Mouse (Mus musculus) urinary bladder, adult 18-20 months (tissue): ENCODE measurements around the gene Ldhal6b.

Experiments used
- DNase-seq, 2 experiments: peaks; one replicate each; pipeline ENCODE4 v3.0.0; 2022; ENCODE audit warnings: low spot score in 2 of 2, mixed read lengths in 2 of 2

The Ldhal6b gene

DNA sequence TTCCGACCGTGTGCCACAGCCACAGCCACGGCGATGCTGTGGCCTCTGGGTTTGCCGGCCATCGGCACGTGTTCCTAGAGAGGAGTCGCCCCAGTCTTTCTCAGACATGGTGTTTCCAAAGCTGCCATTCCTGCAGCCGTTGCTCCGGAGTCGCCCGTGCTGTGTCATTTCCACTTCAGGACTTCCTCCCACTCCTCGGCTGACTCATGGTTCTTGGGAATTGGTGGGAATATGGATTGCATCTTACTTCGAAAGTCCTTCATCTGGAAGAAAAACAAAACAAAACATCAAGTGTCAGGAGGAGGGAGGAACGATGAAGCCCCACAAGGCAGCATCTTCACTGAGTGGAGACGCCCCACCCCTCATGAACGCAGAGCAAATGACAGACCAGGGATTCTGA is 7.4 kb downstream of the Ldhal6b start:
- DNase-seq: no peak

DNA sequence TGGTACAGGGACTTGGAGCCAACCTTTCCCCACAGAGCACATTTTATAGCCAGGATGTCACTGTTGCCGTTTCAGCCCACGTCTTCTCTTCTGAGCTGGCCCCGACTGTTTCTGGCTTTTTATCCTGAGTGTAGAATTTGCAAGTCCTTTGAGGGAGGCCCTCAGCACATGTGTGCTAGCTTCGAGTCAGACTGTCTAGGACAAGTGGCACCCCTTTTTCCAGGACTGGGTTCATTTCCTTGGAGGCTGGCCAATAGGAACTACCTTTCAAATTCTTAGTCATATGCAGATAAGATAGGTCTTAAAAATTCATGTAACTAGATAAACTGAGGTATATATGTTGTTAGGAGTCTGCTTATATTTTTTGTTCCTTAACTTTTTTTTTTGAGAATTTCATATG is 8.2 kb downstream of the Ldhal6b start:
- no peak for DNase-seq

DNA sequence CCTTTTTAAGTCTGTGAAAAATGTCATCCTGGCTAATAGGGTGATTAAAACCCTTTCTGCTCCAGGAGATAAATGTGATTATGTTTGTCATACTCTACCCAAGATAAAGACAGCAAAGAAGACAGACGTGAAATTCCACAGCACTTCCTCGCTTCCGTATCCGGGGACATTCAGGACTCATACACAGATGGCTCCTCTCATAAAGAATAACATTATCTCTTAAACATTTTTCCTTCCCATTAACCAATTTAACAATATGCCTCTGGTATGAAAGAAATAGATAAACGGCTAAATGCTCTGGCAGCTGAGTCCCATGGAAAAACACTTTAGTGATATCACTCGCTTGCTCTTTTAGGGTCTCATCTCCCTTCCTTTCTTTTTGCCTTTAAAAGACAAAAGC is 11.5 kb downstream of the Ldhal6b start:
- DNase-seq: no peak

DNA sequence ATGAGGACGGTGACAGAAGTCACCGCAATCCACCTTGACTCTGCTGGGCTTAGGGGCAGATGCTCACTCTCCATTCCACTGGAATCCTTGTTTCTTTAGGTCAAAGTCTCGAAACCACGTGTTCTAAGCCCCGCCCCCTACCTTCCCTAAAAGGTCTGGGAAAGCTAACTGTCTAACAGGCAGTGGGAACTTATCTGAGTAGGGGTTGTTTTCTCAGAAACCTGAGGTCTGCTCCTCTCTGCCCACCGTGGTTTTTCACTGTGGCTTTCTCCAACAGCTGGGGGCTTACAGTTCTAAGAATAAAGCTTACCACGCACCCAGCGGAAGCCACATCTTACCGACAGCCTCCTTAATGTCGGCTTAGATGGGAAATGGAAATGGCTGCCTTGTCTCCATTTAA is 12.0 kb downstream of the Ldhal6b start:
- DNase-seq: no peak

DNA sequence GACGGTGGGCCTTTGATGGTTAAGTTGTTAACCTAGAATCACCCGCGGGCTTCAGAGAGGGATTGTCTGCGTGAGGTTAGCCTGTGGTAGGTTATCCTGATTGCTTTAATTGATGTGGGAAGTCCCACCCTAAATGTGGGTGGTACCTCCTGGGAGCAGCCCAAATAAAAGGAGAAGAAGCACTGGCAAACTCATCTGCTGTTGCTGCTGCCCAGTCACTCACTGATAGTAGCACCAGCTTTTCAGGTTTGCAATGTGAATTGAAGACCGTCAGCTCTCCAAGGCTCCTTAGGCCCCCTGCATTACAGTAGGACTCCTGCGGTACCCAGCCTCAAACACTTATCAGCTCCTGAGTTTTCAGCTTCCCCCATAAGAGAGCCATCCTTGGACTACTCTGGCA is 14.7 kb downstream of the Ldhal6b start:
- no peak for DNase-seq

DNA sequence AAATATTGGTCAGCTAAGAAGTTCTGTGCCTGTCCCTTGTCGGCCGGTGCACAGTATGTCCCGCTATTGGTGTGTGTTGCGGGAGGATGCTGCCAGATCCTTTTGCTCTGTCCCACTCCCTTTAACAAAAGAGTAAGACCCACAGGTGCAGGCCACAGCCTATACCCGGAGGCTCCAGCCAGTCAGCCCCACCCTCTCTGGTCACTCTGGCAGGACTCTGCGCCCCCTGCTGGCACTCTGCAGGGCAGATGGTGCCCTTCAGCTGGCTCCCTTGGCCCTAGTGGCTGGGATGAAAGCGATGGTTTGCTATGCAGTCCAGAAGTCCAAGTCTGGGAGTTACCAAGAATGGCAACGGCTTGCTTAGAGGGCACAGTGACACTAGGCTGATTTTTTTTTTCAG is 15.9 kb downstream of the Ldhal6b start:
- DNase-seq: peak; percentile 71 to 77

DNA sequence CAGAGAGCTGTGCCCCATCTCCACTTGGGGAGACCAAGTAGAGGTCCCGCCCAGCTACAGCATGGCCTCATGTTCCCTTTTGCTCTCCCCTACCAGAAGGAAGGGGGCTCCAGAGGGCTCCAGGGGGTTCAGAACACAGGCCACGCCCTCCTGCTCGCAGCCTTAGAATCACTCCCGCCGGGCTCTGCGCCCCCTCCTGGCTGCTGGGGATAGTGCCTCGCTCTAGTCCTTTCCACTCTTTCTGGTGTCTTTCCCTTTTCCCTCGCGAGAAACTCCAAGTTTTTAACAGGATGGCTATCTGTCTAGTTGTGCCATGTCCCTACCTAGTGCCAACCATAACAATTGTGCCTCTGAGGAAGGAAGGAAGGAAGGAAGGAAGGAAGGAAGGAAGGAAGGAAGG is 16.5 kb downstream of the Ldhal6b start:
- DNase-seq: peak in 1 of 2 experiments; percentile 71

DNA sequence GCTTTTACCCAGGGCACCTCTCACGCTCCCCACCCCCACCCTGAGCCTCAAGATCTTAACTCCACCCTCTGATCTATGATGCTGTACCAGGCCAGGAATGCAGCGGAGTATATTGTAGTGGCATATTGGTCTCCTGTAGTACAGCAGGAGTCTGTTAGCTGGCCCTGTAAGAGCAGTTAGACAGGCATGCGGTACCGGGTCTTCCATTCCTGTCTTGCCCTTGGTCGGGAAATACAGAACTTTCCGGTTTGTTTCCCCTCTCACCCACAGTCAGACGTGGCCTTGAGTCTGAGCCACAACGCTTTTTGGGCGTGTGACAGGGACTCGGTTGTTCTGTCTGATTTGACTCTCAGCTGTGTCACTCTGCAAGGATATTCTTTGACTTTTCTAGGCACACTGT is 17.3 kb downstream of the Ldhal6b start:
- peak; percentile 10 to 50 for DNase-seq

DNA sequence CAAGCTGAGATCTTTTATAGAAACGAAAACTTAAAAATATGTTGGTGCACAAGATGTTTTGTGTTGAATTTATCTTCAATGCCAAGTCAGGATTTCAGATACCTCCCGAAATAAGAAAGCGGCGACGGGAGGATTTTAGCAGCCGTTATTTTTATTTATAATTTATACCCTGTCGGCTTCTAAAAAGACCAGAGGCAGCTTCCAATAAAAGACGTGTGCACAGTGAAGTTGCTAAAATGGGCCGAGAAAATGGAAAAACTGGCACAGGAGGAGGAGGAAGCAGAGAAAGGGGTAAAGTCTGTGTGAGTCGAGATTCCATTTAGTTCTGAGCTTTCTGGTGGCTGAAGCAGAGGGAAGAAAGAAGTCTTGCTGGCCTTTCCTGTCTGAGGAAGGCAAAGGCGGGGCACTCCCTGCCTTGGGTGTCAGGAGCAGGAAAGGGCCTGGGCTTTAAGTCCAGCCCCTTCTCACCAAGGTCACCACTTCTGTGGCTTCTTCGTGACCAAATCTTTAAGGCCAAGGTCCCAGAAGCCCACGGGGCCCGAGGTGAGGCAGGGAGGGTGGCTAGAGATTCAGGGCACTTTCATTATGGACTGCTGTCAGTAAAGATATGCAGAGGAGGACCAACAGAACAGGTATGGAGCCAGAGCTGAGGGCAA is 18.0 kb downstream of the Ldhal6b start:
- DNase-seq: peak in 1 of 2 experiments; percentile 11

DNA sequence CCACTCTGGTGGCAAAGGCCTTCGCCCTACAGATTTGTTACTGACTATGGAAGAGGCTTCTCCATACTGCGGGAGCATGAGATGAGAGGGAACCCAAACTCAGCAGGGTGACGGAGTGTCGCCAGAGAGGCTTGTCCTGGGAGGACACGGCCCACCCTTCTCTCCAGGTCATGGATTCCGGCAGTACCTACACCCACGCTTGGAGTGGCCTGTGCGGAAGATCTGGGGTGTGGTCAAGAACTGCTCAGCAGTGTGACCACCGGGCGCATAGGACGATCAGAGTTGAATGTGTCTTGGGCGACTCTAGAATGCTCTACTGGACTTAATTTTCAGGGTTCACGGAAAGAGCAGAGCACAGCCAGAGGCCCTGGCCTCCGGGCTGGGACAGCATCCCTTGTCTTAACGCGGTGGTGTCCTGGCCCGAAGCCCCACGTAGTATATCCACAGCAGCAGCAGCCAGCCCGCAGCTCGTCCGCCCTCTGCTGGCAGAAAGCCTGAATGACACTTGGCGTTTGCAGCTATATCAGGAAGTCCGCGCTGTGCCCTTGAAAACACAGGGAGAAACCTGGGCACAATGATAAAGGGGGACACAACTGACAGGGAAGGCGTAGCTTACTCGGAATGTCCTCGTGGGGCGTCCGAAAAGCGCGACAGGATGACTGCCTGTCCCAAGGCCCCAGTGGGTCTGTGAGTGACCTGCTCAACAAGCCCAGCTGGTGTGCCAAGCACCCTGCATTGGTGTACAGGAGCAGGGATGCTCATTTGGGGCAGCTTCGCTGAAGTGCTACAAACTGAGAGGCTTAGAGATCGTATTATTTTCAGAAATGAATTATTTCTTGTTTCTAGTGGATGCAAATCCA is 21.2 kb downstream of the Ldhal6b start:
- peak; percentile 68 to 76 for DNase-seq

DNA sequence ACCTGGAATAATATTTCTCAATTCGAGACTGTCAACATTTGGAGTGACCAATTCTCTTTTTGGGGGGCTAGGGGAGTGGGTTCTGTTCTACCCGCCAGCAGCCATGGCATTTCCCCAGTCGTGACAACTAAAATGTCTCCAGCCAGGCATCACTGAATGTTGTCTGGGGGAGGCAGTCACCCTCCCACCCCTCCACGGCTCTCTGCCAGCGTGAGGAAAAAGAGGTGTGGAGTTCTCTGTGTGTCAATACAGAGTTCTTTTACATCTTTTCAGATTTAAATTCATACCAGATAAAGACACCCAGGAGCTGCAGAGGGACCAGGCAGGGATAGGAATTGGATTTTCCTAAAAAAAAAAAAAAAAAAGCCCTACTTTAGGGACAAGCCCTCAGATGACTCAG is 22.4 kb downstream of the Ldhal6b start:
- no peak for DNase-seq

DNA sequence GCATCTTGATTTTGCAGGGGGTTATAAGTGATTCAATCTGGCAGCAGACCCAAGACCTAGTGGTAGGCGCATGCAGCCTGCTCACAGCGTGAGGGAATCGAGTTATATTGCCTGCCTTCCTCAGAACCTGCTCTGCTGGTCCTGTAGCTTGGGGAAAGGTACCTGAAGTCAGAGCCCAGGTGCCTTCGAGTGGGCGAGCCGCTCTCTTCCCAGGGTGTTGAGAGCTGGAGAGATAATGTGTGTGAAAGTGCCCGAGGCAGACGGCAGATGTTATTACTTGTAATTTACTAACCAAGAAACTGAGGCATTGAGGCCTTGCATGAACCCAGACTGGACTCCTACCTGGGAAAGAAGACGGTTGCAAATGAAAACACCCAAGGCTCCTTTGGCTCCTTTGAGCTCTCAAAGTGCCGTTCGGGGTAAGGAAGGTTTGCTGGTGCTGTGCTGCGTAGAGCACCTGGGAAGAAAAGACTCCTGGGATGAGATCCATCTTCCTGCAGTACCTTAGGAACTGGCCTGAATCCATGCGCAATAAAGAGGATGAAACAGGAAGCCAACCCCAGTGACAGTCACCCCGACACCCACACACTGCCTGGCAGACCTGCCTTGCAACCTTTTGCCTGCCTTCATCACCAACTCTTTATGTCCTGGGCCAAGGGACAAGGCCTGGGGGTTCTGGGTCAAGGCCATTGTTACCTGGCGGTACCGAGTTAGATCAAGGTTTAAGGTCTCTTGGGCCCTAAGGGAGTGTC is 22.9 kb downstream of the Ldhal6b start:
- peak in 1 of 2 experiments; percentile 9 for DNase-seq

DNA sequence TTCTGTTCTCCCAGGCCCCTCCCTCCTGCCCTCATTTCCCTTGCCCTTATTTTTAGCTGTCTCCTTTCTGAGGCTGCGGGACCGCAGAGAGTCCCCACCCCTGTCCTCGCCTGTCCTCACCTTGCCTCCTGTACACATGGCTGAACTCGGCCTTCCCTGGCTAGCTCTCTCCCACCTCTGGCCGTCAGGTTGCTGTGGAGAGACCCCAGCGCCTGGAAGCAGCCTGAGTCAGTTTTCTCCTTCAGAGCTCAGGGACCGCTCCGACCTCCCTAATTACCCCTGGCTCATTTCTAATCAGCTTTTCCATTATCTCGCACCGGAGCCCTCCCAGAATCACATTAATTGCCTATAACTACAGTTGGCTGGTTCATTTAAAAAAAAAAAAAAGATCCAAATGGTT is 27.9 kb downstream of the Ldhal6b start:
- no peak for DNase-seq

DNA sequence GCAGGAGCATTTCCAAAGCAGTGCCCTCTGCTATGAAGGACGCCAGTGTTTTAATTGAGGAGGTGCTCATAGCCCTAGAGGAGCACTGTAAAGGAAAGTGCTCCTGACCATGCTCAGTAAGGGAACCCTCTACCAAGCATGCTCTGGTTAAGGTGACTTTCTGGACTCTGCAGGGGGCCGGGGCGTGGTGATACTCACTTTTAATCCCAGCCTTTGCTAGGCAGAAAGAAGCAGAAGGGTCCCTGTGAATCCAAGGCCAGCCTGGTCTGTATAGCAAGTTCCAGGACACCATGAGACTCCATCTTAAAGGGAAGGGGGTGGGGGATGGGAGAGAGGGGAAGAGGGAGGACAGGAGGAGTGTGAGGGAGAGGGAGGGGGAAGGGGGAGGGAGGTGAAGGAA is 30.2 kb downstream of the Ldhal6b start:
- DNase-seq: no peak

DNA sequence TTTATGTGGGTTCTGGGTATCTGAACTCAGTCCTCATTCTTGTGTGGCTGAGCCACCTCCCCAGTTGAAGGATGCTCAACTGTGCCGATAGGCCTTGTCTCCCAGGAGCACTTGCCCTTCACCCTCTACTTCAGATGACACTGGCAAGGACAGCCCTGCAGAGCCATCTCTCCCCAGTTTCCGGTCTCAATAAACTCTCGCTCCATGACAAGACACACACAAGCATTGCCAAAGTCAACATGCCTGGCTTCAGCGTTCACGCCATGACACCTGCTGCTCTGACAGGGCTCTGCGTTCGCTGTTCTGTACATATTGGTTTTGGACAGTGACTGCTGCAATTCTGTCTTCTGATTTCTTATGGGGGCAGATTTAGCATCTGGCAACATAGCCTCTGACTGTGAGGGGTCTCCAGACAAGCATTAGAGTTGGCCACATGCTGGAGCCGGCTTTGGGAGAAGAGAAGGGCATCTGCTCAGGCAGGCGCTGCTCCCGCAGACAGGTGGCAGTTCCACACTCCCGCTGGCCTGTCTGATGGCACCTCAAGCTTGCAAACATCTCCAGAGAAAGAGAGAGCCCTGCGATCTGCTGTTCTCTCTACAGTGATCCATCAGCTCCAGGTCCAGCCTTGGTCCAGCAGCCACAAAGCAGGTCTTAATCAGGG is 31.6 kb downstream of the Ldhal6b start:
- DNase-seq: no peak

DNA sequence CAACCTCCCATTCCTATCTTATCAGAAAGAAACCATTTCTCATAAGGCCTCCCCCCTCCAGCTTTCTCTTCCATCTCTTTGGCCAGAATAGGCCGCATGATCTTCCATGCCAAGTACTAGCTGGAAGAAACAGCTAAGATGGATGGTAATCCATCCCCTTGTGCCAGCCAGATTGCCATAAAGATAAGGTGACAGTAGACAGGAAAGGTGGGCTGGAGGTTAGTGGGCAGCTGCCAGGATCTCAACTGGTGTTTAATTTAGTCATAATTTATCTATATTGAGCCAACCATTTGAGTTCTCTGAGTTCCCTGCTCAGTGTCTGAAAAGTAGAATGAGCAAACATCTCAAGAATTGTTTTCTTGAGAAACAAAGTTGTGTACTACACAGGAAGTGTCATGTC is 32.9 kb downstream of the Ldhal6b start:
- no peak for DNase-seq

DNA sequence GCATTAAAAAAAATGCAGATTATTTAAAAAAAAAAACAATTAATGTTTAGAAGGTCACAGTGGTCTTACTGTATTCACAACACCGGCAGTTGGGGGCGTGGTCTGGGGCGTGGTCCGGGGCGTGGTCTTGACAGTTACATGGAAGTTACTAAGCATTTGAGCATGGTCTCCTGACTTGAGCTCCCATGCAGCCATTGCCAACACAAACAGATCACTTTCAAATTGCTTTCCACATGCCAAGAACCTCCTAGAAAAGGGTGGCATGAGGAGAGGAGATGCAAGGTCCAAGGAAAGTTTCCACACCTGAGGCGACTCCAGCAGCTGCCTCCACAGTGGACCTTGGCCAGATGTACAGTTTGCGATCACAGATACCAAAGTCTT is 40.6 kb downstream of the Ldhal6b start:
- DNase-seq: no peak

DNA sequence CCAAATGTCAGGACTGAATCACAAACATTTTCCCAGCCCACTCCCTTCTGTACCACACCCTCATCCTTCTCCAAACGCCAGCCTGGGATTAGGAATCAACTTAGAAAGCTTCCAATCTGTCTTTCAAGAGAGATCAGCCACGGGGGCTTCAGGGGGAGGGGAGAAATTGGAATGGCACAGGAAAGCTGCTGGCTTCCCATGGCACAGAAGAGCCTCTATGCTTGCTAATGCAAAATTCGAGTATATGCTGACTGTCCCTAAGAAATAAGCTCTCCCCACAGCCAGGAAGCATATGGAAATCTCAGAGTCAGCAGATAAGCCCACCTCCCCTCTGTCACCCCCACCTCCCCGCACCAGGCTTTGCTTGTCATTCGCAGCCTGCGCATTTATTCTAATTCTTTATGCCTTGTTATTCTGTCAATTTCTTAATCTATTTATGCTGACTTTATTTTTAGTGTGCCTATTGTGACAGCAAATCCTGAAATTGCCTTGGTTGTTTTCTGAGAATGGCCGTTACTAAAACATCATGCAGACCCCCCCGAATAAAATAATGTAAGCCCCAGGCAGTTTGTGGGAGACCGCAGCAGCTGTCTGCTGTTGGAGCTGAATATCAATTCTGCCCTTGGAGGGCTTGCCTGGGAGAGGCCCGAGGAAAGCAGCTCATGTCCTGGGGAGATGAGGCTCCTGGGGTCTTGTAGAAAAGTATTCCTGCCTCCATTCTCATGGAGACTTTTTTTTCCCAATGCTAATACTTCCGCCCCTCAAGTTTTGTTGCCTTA is 41.2 kb downstream of the Ldhal6b start:
- DNase-seq: no peak

DNA sequence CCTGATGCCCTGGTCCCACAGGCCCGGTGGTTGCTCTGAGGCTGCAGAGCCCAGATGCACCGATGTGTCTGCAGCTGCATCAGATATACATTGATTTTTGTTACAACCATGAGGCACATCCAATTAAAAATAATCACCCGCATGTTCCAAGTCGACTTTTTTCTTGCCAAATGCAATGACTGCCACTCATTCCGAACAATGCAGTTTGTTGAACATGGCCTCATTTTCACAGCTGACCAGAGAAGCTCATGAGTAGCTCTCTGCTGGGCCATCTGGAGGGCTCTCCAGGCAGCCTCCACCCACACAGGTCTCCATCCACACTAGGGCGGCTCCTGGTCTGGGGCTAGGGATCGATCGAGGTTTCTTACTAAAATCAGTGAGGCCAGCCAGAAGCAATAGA is 45.6 kb downstream of the Ldhal6b start:
- no peak for DNase-seq

DNA sequence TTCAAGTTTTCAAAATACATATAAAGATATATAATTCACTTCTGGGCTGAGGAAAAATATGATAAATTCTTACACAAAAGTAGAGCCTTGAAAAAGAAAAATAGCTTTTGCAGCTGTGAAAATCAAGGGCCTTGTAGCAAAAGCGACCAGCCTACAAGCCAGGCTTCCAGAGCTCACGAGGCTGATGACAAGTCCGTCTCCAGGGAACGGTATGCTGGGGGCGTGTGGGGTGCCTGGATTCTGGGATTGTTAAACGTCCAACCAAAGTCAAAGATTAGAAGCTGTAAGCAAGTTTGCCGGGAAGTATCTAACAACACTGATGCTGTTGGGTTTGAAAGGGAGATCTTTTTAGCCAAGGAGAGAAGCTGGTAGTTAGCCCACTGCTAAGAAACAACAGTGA is 47.0 kb downstream of the Ldhal6b start:
- no peak for DNase-seq

DNA sequence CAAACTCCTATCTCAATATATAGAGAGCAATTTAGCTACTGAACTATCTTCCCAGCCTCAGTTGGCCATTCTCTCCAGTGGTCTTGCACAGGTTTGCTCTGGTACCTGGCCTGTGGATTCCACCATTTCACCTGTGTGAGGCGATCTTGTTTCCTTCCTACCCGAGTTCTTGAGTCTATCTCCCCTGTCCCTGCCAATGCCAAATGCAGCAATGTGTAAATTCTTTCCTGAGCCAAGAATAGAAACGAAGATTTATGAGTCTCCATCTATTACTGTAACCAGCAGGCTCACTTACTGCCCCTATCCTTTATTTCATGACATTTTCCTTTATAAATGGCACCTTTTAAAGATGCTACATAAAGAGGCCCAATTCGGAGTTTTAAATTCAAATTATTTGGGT is 47.5 kb downstream of the Ldhal6b start:
- DNase-seq: no peak
